Mouse (Mus musculus) hindbrain, embryonic 14.5 days (tissue): ENCODE measurements around the gene Smap2. TPM values are rescaled to one million over a fixed set of nuclear protein-coding genes. Genes with fewer than 3 reads are reported as not detected.

Source experiments
- ATAC-seq: fragments of 200-750 bp; cut with Nextera tagmentation; 2 replicates; pipeline ENCODE4 v1.8.0; 2017; ENCODE audit warnings: moderate number of reproducible peaks, mild to moderate bottlenecking, moderate TSS enrichment, moderate library complexity; ENCODE audit not compliant: low FRiP score
- DNase-seq: peaks from one replicate; pipeline ENCODE4 v3.0.0-alpha.2; 2015; ENCODE audit warnings: low spot score
- H3K27ac ChIP-seq: fragments of 300-500 bp; sonication (generic); 2 replicates; pipeline ENCODE4 v1.5.1; 2014; ENCODE audit warnings: mild to moderate bottlenecking, moderate library complexity
- H3K27me3 ChIP-seq: fragments of 300-500 bp; sonication (generic); 2 replicates; pipeline ENCODE4 v1.6.1; 2014; ENCODE audit warnings: mild to moderate bottlenecking, low read length, mixed read lengths; ENCODE audit not compliant: control insufficient read depth, insufficient read depth
- H3K36me3 ChIP-seq: fragments of 300-500 bp; sonication (generic); replicated peaks from 2 replicates; pipeline ENCODE4 v1.6.1; 2014; ENCODE audit not compliant: control insufficient read depth, insufficient read depth
- H3K4me1 ChIP-seq: fragments of 300-500 bp; sonication (generic); replicated peaks from 2 replicates; pipeline ENCODE4 v1.6.1; 2014; ENCODE audit warnings: antibody characterized with exemption, low read length, mixed read lengths; ENCODE audit not compliant: control insufficient read depth, insufficient read depth
- H3K4me2 ChIP-seq: fragments of 300-500 bp; sonication (generic); replicated peaks from 2 replicates; pipeline ENCODE4 v1.6.1; 2014; ENCODE audit warnings: mild to moderate bottlenecking, moderate library complexity
- H3K4me3 ChIP-seq: fragments of 300-500 bp; sonication (generic); replicated peaks from 2 replicates; pipeline ENCODE4 v1.5.1; 2014; ENCODE audit warnings: mild to moderate bottlenecking, low read length
- H3K9ac ChIP-seq: fragments of 300-500 bp; sonication (generic); 2 replicates; pipeline ENCODE4 v1.6.1; 2014
- H3K9me3 ChIP-seq: fragments of 300-500 bp; sonication (generic); 2 replicates; pipeline ENCODE4 v1.6.1; 2016; ENCODE audit warnings: low read length; ENCODE audit not compliant: control insufficient read depth
- WGBS: fragments of 180-500 bp; shearing (Covaris S2); extraction: QIAGEN DNeasy Blood & Tissue Kit; methylation state at CpG from one replicate; pipeline ENCODE4 v1.1.7; 2014; 5-methylcytosine and 5-hydroxymethylcytosine counted together
- microRNA-seq: library from miRNA; unstranded; fragments of <30 nt; microRNA quantifications from one replicate; pipeline ENCODE4, GENCODE M21; 2016
- polyA plus RNA-seq: library from polyadenylated mRNA; unstranded; fragments of >200 nt; fragmentation: Nextera tagmentation; extraction: Ambion mirVana; gene quantifications from 2 replicates; pipeline ENCODE4 v1.2.1, GENCODE M21; 2014

Smap2 gene
- polyA plus RNA-seq, 1 experiment from 2014 or later, result 57.3 TPM

GRCm38 (mm10) chr4:120935006-120935405 lies 82.0 kb downstream of the Smap2 start:
- Histone ChIP-seq H3K4me2 (no peak overlapping the region), H3K36me3 (peaks cover 9% of the 10 kb centered on the region; the same call in 1 of the 2 replicates), H3K4me1 (no peaks in the 10 kb centered on the region), H3K27me3 (no peaks in the 10 kb centered on the region), H3K27ac (no peak overlapping the region), H3K9ac (no peak overlapping the region), H3K9me3 (0 out of 2 replicates have a peak, but pooled peaks cover 5% of the 10 kb centered on the region), H3K4me3 (no peak overlapping the region)
- WGBS, result 90% methylated on average over 3 of the region's 3 CpGs
- no peak for DNase-seq
- no peak for ATAC-seq

DNA sequence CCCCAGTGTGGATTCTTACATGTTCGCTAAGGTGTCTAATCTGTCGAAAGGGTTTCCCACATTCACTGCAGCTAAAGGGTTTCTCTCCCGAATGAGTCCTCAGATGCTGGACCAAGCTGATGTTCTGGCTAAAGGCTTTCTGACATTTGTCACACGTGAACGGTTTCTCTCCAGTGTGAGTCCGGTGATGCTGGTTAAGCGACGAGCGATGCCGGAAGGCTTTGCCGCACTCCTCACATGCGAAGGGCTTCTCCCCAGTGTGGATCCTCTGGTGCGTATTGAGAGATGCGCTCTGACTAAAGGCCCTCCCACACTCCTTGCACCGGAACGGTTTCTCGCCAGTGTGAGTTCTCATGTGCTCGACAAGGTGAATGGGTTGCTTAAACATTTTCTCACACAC lies 86.3 kb downstream of the Smap2 start:
- WGBS, result 96% methylated on average over 18 of the region's 18 CpGs
- H3K4me1 ChIP-seq, result no peaks in the 10 kb centered on the region
- H3K4me2 ChIP-seq, result no peak overlapping the region
- no peaks in the 10 kb centered on the region for H3K27me3 ChIP-seq
- H3K4me3 ChIP-seq, result no peak overlapping the region
- ATAC-seq (no peak), DNase-seq (no peak)
- H3K36me3 ChIP-seq, result peaks cover 9% of the 10 kb centered on the region; the same call in 1 of the 2 replicates
- no peak overlapping the region for H3K27ac ChIP-seq
- 0 out of 2 replicates have a peak, but pooled peaks cover 5% of the 10 kb centered on the region for H3K9me3 ChIP-seq
- no peak overlapping the region for H3K9ac ChIP-seq

- Histone ChIP-seq H3K4me3 (no peak overlapping the region), H3K27ac (no peak overlapping the region), H3K36me3 (peaks cover 9% of the 10 kb centered on the region; the same call in 1 of the 2 replicates), H3K27me3 (no peaks in the 10 kb centered on the region), H3K9me3 (0 out of 2 replicates have a peak, but pooled peaks cover 5% of the 10 kb centered on the region), H3K9ac (no peak overlapping the region), H3K4me2 (no peak overlapping the region), H3K4me1 (peaks cover 5% of the 10 kb centered on the region; the same call in 1 of the 2 replicates)
- no peak for ATAC-seq
- WGBS, result 82% methylated on average over 3 of the region's 3 CpGs
- DNase-seq, result no peak
Measured at GRCm38 (mm10) chr4:120928686-120929085, 88.4 kb downstream of the Smap2 start.

DNA sequence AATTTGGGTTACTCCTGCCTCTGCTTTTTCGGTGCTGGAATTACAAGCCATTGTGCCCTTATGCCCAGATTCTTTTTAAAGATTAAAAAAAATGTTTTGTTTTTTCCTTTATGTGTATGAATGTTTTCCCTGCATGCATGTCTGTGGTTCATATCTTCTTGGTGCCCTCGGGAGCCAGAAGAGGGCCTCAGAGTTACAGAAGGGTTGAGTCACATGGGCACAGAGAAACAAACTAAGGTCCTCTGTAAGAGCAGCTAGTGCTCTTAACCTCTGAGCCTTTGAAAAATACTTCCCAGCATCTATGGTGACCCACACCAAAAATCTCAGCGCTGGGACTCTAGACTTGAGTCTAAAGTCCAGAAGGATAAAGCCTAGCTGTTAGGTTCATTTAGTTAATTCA lies 91.7 kb downstream of the Smap2 start:
- no peak for DNase-seq
- peaks cover 20% of the 10 kb centered on the region for H3K36me3 ChIP-seq

GRCm38 (mm10) chr4:120924554-120925299 lies 92.3 kb downstream of the Smap2 start, which contains the start of gene Exo5:
Gene Exo5 (minus strand): TSS chr4:120925017.
- Histone ChIP-seq H3K9ac (peak within 1 kb of the TSS; percentile 66), H3K4me1 (peaks cover 5% of the 10 kb centered on the region; the same call in 1 of the 2 replicates), H3K36me3 (peaks cover 25% of the 10 kb centered on the region), H3K27me3 (no peaks in the 10 kb centered on the region), H3K27ac (peak within 1 kb of the TSS; percentile 84), H3K4me3 (peak within 1 kb of the TSS; percentile 45), H3K4me2 (peak within 1 kb of the TSS; percentile 65), H3K9me3 (peaks cover 22% of the 10 kb centered on the region)
- ATAC-seq (peak; percentile 98), DNase-seq (peak; percentile 87)
- under 1% methylated on average over 33 of the region's 33 CpGs for WGBS

More for the DNA sequence above, 91.7 kb downstream of the Smap2 start:
- Histone ChIP-seq H3K4me1 (peaks cover 5% of the 10 kb centered on the region; the same call in 1 of the 2 replicates), H3K27ac (peak overlapping the region; percentile 84), H3K4me2 (peak overlapping the region; percentile 65), H3K9me3 (peaks cover 21% of the 10 kb centered on the region), H3K27me3 (no peaks in the 10 kb centered on the region), H3K4me3 (peak overlapping the region; percentile 45), H3K9ac (peak overlapping the region; percentile 66)
- 0 out of 2 replicates have a peak, but pooled peaks have one; percentile 44 for ATAC-seq
- 23% methylated on average over 3 of the region's 3 CpGs for WGBS

DNA sequence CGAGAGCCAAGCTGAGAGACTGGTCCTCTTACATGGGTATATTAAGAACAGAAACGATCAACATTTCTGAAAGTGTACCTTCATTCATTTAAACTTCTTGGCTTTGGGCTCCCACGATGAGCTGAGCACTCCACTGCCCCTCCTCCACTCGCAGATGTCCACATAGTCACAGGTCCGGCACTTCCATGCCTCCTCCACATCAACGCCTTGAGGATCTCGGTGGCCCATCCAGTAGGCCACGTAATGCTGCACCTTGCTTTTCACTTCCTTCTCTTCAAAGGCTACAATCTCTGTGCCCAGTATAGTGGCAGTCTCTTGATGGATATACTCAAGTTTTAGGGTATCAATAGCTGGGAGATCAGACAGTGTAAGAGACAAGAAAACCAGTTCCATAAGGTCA lies 95.6 kb downstream of the Smap2 start:
- H3K4me2 ChIP-seq, result no peak overlapping the region
- ATAC-seq, result no peak
- WGBS, result 96% methylated on average over 8 of the region's 8 CpGs

More for the DNA sequence above, 95.6 kb downstream of the Smap2 start:
- no peak overlapping the region for H3K27ac ChIP-seq
- no peak for DNase-seq
- H3K4me1 ChIP-seq, result peaks cover 5% of the 10 kb centered on the region; the same call in 1 of the 2 replicates
- no peak overlapping the region for H3K9ac ChIP-seq
- H3K36me3 ChIP-seq, result peaks cover 29% of the 10 kb centered on the region
- no peak overlapping the region for H3K4me3 ChIP-seq
- no peaks in the 10 kb centered on the region for H3K27me3 ChIP-seq
- peaks cover 22% of the 10 kb centered on the region for H3K9me3 ChIP-seq

Small RNA genes lying within 50 kb of the gene (microRNA-seq; reads per million reads assigned to microRNA genes)
- gene Mir7015, result 0.65 reads per million

Other genes starting within 250 kb of the Smap2 start
- 95.9 and 96.4 TPM in 2 replicates for gene Nfyc, start 185.7 kb downstream of the Smap2 start, polyA plus RNA-seq
- gene Rims3, start 162.4 kb downstream of the Smap2 start, polyA plus RNA-seq, result 26.2 and 29.6 TPM in 2 replicates
- gene Exo5, start 92.2 kb downstream of the Smap2 start, polyA plus RNA-seq, result 23.2 and 29.6 TPM in 2 replicates
- gene Zfp69, start 65.5 kb downstream of the Smap2 start, polyA plus RNA-seq, result 5.4 and 6.0 TPM in 2 replicates
- 17.0 and 17.1 TPM in 2 replicates for gene Col9a2, start 22.1 kb upstream of the Smap2 start, polyA plus RNA-seq
- gene Zmpste24, start 81.0 kb upstream of the Smap2 start, polyA plus RNA-seq, result 22.1 and 25.1 TPM in 2 replicates
- gene Tmco2, start 92.0 kb upstream of the Smap2 start, polyA plus RNA-seq, result not detected in 2 replicates
- 24.0 and 25.5 TPM in 2 replicates for gene Rlf, start 197.8 kb upstream of the Smap2 start, polyA plus RNA-seq